Mouse (Mus musculus) ES-Bruce4 (cell line): Measurements from ENCODE around the gene Slamf8. TPM values are rescaled to one million over a fixed set of nuclear protein-coding genes. Genes with fewer than 3 reads are reported as not detected.
A peak's percentile ranks its signal among the peaks of the same experiment; 100 is the strongest.

Experiments
- H3K27ac ChIP-seq: 2 replicates; pipeline ENCODE4 v1.5.1; 2012; ENCODE audit warnings: low read length, inconsistent platforms; ENCODE audit not compliant: insufficient read depth
- H3K27me3 ChIP-seq: 2 replicates; pipeline ENCODE4 v1.6.1; 2012; ENCODE audit warnings: mild to moderate bottlenecking, low read length, inconsistent platforms; ENCODE audit not compliant: control insufficient read depth, poor library complexity, insufficient read depth, severe bottlenecking
- H3K36me3 ChIP-seq: 2 replicates; pipeline ENCODE4 v1.6.1; 2012; ENCODE audit warnings: inconsistent platforms, mild to moderate bottlenecking, low read length, moderate library complexity; ENCODE audit not compliant: control insufficient read depth, poor library complexity, insufficient read depth, severe bottlenecking
- H3K4me1 ChIP-seq: one replicate; pipeline ENCODE4 v1.8.1; 2011; ENCODE audit warnings: low read length; ENCODE audit not compliant: control insufficient read depth, insufficient read depth
- H3K4me3 ChIP-seq: 2 replicates; pipeline ENCODE4 v1.5.1; 2011; ENCODE audit warnings: low read depth, mild to moderate bottlenecking, low read length
- H3K9ac ChIP-seq: 2 replicates; pipeline ENCODE4 v1.6.1; 2012; ENCODE audit warnings: low read depth, mild to moderate bottlenecking, inconsistent platforms; ENCODE audit not compliant: poor library complexity, severe bottlenecking
- H3K9me3 ChIP-seq: replicated peaks from 2 replicates; pipeline ENCODE4 v1.6.1; 2012; ENCODE audit warnings: mild to moderate bottlenecking, low read length, inconsistent platforms; ENCODE audit not compliant: control insufficient read depth, poor library complexity, insufficient read depth, severe bottlenecking
- CTCF ChIP-seq: IDR thresholded peaks from one replicate; pipeline ENCODE4 v1.8.1; 2011; ENCODE audit warnings: low read depth, low read length
- EP300 ChIP-seq: IDR thresholded peaks from 2 replicates; pipeline ENCODE4 v1.6.1; 2011; ENCODE audit warnings: low read depth, low read length; ENCODE audit not compliant: insufficient read depth
- POLR2A ChIP-seq: IDR thresholded peaks from one replicate; pipeline ENCODE4 v1.8.1; 2011; ENCODE audit warnings: low read length; ENCODE audit not compliant: insufficient read depth
- polyA plus RNA-seq: library from polyadenylated mRNA; stranded (reverse); fragments of >200 nt; gene quantifications from 2 replicates; pipeline ENCODE4 v1.2.4, GENCODE M21; 2011; ENCODE audit warnings: low read depth; ENCODE audit not compliant: missing spikeins, insufficient read depth, insufficient read length

Gene Slamf8
- polyA plus RNA-seq, 1 experiment, result not detected

DNA sequence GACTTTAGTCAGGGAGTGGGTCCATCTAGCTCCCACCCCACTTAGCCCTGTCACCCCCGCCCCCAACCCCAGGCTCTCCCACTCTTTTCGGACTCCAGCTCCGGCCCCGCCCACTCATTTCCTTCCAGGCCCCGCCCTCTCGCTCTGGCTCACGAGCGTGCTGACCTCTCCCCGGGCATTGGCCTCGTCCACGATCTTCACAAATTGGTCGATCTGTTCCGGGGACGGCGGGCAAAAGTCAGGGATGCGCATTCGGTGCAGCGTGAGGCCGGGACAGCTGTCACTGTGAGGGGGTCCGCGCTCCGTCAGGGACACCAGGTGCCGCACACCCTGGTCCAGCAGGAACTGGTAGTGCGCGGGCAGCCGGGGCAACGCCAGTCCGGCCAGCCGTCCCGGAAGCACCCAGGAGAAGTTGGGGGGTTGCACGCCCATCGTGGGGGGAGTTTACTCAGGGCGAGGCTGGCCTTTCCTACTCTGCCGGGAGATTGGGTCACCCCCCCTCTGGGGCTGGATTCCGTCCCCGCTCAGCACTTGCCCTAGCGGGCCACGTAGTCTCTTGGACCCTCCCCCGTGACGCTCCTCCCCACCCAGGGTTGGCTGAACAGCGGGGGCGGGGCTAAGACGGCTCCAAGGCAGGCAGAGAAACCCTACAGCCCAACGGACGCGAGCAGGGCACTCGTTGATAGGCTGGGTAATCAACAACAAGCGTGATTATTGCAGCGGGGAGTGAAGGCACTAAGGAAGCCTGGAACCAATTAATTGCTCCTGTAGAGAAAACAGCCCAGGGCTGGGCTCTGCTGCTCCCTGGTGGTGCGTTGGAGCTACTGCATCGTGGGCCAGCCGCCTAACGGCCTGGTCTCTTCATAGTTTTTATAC lies 42.3 kb upstream of the Slamf8 start, which contains the start of gene Dusp23:
TSS of gene Dusp23 (minus strand) at position 512 of the 876 bp plus-strand sequence.
- Histone ChIP-seq H3K9ac (peak within 1 kb of the TSS; percentile 40), H3K4me1 (no peaks in the 10 kb centered on the region), H3K4me3 (peak within 1 kb of the TSS; percentile 93), H3K27me3 (no peaks in the 10 kb centered on the region), H3K27ac (no peak within 1 kb of the TSS), H3K36me3 (no peaks in the 10 kb centered on the region), H3K9me3 (no peaks in the 10 kb centered on the region)
- TF ChIP-seq POLR2A (no peak), CTCF (peak; percentile 75), EP300 (no peak)

DNA sequence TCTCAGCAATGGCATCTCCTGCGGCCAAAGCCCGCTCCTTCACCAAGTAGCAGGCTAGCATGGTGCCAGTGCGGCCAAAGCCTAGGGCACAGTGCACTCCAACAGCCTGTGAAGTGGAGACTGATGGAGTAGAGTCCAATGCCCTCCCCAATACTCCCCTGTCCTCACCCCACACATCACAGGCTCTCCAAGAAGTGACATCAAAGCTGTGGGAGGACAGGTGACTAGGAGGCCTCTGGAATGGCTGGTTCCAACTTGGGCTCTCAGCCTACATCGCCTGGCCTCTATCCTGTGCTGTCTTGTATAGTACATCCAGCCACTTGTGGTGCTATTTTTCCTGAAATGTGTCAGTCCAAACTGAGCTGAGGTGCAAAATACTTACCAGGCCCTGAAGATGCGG lies 41.4 kb upstream of the Slamf8 start:
- no peak overlapping the region for H3K27ac ChIP-seq

DNA sequence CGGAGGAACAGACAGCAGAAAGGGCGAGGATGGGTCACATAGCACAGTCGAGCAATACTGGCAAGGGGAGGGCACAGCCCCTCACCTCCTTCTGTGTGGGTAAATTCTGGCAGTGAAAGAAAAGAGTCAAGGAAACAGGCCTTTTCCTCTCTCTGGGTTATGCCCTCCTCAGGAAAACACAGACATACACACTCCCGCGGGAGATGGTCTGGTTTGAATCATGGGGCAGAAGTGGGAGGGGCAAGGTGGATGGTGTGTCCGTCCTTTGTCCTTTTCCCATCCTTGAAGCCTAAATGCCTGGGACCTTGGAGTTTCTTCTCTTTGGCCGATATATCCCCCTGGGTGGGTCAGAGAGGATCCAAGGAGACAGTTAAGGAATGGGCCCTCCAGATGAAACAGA lies 39.5 kb upstream of the Slamf8 start:
- no peaks in the 10 kb centered on the region for H3K36me3 ChIP-seq
- TF ChIP-seq CTCF, result no peak
- no peak for TF ChIP-seq EP300
- no peak for TF ChIP-seq POLR2A
- no peaks in the 10 kb centered on the region for H3K27me3 ChIP-seq
- H3K27ac ChIP-seq, result no peak overlapping the region
- H3K4me1 ChIP-seq, result no peaks in the 10 kb centered on the region
- H3K9ac ChIP-seq, result no peak overlapping the region
- no peak overlapping the region for H3K4me3 ChIP-seq
- H3K9me3 ChIP-seq, result no peaks in the 10 kb centered on the region

More for the DNA sequence above, 41.4 kb upstream of the Slamf8 start:
- H3K4me3 ChIP-seq, result no peak overlapping the region
- no peaks in the 10 kb centered on the region for H3K36me3 ChIP-seq
- no peaks in the 10 kb centered on the region for H3K9me3 ChIP-seq
- H3K9ac ChIP-seq, result no peak overlapping the region
- TF ChIP-seq EP300 (no peak), POLR2A (no peak), CTCF (no peak)
- H3K4me1 ChIP-seq, result no peaks in the 10 kb centered on the region
- no peaks in the 10 kb centered on the region for H3K27me3 ChIP-seq

DNA sequence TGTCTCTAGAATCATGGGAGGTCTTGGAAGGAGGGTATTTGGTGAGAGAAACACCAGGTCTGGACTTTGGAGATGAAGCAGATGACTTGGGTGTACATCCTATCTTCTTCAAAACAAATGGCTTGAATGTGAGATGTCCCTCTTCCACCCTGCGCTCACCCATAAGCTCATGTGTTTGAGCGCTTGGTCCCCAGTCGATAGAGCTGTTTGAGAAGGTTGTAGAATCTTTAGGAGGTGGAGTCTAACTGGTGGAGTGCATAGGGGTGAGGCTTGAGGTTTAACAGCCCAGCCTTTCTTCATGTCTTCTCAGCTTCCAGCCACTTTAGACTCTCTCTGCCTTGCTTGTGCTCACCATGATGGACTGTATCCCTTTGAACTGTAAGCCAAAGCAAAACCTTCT lies 35.9 kb upstream of the Slamf8 start:
- Histone ChIP-seq H3K4me1 (no peaks in the 10 kb centered on the region), H3K4me3 (no peak overlapping the region), H3K27me3 (no peaks in the 10 kb centered on the region), H3K9me3 (no peaks in the 10 kb centered on the region), H3K9ac (no peak overlapping the region), H3K36me3 (no peaks in the 10 kb centered on the region), H3K27ac (no peak overlapping the region)
- no peak for TF ChIP-seq EP300
- TF ChIP-seq CTCF, result no peak
- no peak for TF ChIP-seq POLR2A

GRCm38 (mm10) chr1:172624081-172624480 lies 33.7 kb upstream of the Slamf8 start:
- no peaks in the 10 kb centered on the region for H3K36me3 ChIP-seq
- no peaks in the 10 kb centered on the region for H3K27me3 ChIP-seq
- H3K9ac ChIP-seq, result no peak overlapping the region
- no peaks in the 10 kb centered on the region for H3K9me3 ChIP-seq
- H3K4me3 ChIP-seq, result no peak overlapping the region
- H3K4me1 ChIP-seq, result no peaks in the 10 kb centered on the region
- no peak overlapping the region for H3K27ac ChIP-seq
- TF ChIP-seq EP300 (no peak), POLR2A (no peak), CTCF (no peak)

DNA sequence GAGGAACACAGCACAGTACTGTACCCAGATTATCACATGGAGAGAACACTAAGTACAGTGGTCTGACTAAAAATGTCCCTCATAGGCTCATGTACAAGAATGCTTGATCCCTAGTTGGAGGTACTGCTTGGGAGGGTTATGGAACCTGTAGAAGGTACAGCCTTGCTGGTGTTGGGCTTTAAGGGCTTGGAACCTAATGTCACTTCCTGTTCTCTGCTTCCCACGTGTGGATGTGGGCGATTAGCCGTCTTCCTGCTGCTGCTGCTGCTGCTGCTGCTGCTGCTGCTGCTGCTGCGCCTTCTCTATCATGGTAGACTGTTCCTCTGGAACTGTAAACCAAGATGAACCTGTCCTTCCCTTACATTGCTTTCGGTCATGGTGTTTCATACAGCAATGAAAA lies 33.2 kb upstream of the Slamf8 start:
- H3K27me3 ChIP-seq, result no peaks in the 10 kb centered on the region
- H3K36me3 ChIP-seq, result no peaks in the 10 kb centered on the region
- no peak overlapping the region for H3K4me3 ChIP-seq
- H3K9ac ChIP-seq, result no peak overlapping the region
- no peaks in the 10 kb centered on the region for H3K4me1 ChIP-seq
- TF ChIP-seq POLR2A, result no peak
- TF ChIP-seq EP300, result no peak
- no peak for TF ChIP-seq CTCF
- no peaks in the 10 kb centered on the region for H3K9me3 ChIP-seq
- no peak overlapping the region for H3K27ac ChIP-seq
